Mouse (Mus musculus): ENCODE data around the gene Zfp58.
"Not testable (repeated sequence)": the region's sequence is repeated elsewhere in the genome, so short reads cannot be mapped to it uniquely, and the experiment has no call there.

Zfp58 gene

DNA sequence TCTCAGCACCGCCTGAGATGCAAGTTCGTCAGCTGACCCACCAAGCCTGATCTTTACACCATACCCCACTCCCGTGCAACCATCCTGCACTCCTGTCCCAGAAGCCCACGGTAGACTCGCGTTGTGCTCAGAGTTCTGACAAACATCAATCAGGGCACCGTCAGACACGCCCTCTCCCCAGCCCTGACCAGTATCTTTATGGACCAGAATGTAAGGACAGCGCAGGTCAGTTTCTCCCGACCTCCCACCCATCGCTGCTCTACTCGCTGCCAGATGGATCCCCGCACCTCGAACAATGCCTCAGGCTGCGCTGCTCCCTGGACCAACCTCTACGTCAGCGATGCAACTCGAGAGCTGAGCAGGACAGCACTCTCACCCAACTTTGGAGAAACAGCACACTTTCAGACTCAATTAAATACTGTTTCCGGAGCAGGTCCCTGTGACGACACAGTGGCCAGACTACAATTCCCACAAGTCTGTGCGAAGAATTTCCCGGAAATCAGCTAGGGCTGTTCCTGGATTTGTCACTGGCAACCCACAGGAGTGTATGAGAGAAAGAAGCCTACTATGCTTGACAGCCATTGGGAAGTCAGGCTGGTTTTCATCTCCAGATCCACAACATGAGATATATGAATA is at the start of gene Zfp58:
Gene Zfp58, minus strand, starts transcription at position 472 of the 636 bp plus-strand sequence.
- DNase-seq = peak; percentile 86

DNA sequence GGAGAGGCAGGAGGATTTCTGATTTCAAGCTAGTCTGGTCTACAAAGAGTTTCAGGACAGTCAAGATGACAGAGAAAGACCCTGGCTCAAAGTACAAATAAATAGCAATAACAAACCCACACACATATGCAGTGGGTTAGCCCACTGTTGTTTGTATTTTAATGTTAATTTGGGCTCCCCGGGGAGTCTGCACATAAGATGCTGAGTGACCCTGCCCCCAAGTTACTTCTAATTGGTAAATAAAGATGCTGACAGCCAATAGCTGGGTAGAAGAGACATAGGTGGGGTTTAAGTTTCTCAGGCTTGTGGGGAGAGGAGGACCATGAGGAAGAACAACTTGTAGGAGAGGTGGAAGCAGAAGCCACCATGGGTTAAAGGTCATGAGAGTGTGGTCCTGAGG is 45.6 kb upstream of the Zfp58 start:
- no peak for DNase-seq

DNA sequence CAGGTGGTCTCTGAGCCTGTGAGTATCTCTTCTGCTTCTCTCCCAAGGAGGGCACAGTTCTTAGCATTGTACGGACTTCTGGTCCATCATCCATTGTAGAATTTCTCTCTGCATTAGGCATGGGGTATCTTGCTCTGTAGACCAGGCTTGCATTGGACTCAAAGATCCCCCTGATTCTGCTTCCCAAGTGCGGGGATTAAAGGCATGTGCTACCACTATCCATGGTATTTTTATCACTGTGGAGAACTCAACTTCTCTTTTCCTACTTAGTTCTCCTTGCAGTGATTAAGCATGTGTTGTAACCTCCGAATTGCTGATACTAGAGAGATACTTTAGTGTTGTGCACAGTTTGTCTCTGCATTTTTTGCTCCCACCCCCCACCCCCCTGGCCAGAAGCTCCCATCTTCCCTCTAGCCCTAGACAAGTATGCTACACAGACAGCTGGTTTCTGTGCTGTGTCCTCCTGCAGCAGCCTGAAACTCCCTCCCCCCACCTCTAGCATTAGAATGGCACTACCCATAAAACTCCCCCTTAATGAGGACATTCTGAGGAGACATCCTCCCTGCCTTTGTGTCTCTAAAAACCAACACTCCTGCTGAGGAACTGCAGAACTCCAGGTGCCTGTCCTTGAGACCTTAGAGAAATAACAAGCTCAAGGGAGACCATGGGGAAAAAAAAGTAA is 26.8 kb upstream of the Zfp58 start:
- no peak for DNase-seq

DNA sequence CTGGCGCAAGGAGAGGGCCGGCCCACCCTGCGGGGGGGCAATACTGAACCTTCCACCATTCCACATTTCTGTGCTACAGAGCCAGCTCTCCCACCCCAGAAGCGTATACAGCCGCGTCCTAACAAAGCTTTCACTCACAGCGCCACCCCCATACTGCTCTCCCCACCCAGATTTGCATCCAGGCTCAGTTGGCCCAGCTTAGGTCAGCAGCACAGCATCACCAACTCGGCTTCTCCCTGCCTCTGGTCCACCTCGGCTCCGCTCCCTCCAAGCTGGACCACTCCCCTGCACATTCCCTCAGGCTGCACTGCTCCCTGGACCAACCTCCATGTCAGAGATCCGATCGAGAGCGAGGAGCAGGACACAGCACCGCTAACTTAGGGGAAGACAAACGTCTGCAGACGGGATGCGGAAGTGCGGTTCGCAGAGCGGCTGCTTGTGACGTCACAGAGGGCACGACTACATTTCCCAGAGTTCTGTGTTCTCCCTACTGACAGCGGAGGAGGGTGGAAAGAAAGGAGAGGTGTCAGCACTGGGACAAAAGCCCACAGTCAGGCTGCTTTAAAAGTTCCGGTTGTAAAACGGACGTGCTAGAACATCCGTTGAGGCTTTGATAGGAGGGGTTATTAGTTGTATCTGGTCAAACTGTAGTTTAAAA is 25.5 kb upstream of the Zfp58 start, which contains the start of the genes Gm26965 and Zfp87:
Gene Gm26965, minus strand, starts transcription at position 399 of the 658 bp plus-strand sequence.
Gene Zfp87, minus strand, starts transcription at position 425 of the 658 bp plus-strand sequence.
- peak; percentile 93 for DNase-seq

DNA sequence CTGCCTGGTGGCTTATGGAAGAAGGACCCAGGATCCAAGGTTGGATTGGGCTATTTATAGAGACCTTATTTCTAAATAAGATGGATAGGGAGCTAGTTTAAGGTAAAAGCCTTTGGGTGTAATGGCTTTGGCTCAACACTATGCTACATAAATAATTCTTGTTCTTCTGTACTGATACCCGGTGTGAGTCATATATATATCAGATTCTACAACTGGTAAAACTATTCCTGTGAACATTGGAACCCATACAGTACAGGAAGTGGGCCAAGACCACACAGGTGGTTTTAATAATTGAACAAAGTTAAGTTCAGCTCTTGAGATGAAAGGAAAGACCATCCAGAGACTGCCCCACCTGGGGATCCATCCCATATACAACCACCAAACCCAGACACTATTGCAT is 553 bp upstream of the Zfp58 start:
- DNase-seq = no peak

DNA sequence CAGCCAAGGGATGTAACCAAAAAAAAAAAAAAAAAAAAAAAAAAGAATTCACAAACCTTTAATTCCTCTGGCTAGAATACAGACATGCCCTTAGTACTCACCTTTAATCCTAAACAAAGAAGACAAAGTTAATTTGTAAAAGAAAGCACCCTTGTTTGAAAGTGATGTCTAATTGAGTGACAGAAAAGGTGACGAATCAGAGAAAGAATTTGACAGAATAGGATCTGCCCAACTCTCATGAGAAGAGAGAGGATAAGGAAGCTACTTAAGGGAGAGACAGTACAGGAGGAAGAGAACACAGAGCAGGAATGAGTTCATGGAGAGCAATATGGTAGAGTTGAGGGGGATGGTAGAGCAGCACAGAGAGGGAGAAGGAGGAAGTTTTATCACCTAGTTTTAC is 4.7 kb downstream of the Zfp58 start:
- no peak for DNase-seq

DNA sequence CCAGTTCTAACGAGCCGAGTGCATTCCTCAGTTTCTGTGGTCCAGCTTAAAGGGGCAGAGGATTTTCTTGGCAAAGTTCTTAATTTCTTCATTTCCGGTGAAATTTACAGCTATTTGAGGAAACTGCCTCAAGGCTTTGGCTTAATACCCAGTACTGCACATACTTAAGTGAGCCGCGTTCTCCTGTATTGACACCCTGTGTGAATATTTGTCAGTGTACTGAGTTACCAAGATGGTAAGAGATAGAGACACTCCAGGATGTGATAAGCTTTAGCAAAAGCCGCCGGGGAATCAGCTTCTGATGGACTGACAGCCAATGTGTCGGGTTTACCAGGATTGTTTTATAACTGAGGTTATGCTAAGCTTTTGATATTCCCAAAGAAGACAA is 15.9 kb downstream of the Zfp58 start:
- DNase-seq = no peak

DNA sequence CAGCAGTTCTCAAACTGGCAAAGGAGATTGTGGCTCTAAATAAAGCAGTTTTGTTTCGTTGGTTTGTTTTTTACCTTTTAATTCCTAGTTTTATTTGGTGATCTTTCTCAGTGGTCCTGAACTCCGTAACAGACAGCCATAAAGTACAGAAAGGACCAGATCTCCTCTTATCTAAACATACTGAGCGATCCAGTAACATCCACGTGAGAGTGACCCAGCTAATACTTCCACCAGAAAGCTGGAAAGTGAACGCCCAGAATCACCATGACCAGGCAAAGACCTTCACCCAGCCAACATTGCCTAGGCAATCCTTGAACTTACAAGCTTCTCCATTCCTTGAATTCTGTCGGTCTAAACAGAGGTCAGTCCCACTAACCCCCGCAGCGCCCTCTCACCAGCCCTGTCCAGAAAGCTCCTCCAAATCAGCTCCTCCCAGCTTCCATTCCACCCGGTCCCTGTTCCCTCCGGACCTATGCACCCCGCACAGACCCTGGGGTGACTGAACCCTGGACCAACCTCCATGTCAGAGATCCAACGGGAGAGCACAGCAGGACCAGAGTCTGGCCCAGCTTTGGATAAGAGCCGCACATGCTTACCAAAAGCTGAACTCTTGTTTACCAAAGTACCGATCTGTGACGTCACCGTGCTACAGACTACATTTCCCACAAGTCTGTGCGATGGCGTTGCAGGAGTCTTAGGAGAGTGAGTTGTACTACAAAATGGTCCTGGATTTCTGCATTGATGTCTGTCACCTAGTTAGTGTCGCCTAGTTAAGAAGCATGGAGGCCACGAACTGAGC is 16.5 kb downstream of the Zfp58 start, which contains the start of gene Zfp874b:
Gene Zfp874b, minus strand, starts transcription at position 634 of the 799 bp plus-strand sequence.
- DNase-seq = peak; percentile 87

DNA sequence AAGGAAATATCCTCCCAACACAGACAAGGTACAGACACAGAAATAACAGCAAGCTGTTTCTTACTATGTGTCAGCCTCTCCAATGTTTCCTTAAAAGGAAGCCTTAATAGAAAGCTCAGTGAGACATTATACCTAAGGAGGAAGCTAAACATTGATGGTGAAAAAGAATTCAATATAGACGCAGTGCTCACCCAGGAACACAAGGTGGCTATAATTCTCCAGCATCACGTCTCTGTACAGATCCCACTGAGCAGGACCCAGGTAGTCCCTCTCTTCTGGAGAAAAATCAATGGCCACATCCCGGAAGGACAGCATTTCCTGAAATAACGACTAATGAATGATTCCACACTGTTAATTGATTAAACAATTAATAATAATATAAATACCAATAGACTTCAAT is 18.8 kb downstream of the Zfp58 start:
- no peak for DNase-seq

DNA sequence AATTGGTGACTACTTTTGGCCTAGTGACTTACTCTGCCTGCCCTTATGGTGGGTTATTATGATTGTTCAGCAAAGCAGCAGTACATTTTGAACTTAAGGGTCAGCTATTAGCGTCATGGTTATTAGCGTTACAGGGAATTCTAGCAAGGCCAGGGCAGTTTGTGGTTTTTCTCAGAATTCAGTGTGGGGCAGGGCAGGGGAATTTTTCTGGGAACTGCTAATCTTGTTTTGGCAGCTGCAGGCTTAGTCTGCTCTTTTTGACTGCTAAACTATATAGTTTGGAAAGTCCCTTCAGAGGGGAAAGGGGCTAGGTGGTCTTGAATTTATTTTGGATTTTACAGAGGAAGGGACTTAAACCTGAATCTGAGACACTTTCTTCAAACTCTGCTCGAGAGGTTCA is 31.1 kb downstream of the Zfp58 start:
- DNase-seq = no peak

DNA sequence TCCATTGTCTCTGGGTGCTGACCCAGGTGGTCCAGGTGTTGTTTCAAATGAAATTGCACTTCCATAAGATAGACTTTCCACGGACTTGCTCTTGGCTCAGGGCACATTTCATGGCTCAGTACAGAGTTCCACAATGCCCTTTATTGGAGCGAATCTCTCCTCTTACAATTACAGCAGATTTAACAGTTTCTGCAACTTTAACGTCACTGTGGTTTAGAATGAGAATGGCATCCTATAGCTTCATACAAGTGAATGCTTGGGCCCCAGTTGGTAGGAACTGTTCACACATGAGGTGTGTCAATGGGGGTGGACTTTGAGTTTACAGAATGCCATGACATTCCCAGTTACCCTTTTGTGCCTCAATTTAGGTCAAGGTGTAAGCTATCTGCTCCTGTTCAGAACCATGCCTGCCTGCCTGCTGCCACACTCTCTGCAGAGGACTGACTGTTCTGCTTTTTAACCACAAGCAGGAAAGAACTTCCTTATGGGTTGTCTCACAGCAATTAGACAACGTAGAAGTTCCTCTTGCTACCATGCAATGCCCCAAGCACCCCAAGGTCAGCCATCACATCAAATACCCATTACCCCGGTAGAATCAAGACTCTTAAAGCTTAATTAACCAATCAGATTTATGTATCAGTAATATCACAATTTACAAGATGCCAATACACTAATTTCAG is 36.7 kb downstream of the Zfp58 start:
- DNase-seq = not testable (repeated sequence)

DNA sequence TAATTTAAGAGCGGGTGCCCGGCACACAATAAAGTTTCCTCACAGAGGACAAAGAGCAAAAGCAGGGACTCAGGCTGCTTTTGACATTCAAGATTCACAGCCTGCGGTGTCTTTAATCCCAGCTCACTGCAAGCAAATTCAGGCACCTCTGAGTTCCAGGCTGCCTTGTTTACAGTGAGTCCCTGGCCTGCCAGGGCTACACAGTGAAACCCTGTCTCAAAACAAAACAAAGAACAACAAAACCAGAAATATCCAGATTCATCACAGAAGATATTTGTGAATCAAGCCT is 48.4 kb downstream of the Zfp58 start:
- DNase-seq = no peak

DNA sequence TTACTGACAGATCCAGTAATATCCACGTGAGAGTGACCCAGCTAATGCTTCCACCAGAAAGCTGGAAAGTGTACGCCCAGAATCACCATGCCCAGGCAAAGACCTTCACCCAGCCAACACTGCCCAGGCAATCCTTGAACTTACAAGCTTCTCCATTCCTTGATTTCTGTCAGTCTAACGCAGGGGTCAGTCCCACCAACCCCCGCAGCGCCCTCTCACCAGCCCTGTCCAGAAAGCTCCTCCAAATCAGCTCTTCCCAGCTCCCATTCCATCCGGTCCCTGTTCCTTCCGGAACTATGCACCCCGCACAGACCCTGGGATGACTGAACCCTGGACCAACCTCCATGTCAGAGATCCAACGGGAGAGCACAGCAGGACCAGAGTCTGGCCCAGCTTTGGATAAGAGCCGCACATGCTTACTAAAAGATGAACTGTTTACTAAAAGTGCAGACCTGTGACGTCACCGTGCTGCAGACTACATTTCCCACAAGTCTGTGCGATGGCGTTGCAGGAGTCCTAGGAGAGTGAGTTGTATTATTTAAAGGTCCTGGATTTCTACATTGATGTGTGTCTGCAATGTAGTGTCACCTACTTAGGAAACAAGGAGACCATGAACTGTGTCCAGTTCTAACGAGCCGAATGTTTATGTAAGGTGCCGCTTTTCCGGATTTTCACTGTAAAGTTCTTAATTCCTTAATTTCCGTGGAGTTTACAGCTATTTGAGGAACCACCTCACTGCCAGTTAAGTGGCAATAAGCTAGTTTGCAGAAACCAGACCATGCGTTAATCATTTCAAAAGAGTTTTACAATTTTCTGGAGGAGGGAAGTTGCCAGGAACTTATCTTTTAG is 49.0 kb downstream of the Zfp58 start, which contains the start of gene Zfp874a:
Gene Zfp874a, minus strand, starts transcription at position 453 of the 849 bp plus-strand sequence.
- DNase-seq = peak; percentile 86

All from thymus, postnatal 25 days (tissue).